Mouse (Mus musculus) gastrocnemius, postnatal 14 days (tissue): ENCODE data around the gene Pou2f3. TPM values are rescaled to one million over a fixed set of nuclear protein-coding genes. Genes with fewer than 3 reads are reported as not detected.

ENCODE experiments used
- DNase-seq: peaks from one replicate; pipeline ENCODE4 v3.0.0; 2021; ENCODE audit warnings: mixed read lengths
- intact Hi-C: fragments of 180-260 bp; cut with DNase I; formaldehyde crosslinking; loops from one replicate; pipeline ENCODE4 v1.15.1; 2025; ENCODE audit warnings: low total_unique reads
- total RNA-seq, 2 experiments: library from RNA; stranded (reverse); gene quantifications; 2 replicates each; pipeline ENCODE4 v1.2.3; 2021

The Pou2f3 gene
- total RNA-seq, 2 experiments from 2014 or later: 0.11 TPM; not detected in 1

DNA sequence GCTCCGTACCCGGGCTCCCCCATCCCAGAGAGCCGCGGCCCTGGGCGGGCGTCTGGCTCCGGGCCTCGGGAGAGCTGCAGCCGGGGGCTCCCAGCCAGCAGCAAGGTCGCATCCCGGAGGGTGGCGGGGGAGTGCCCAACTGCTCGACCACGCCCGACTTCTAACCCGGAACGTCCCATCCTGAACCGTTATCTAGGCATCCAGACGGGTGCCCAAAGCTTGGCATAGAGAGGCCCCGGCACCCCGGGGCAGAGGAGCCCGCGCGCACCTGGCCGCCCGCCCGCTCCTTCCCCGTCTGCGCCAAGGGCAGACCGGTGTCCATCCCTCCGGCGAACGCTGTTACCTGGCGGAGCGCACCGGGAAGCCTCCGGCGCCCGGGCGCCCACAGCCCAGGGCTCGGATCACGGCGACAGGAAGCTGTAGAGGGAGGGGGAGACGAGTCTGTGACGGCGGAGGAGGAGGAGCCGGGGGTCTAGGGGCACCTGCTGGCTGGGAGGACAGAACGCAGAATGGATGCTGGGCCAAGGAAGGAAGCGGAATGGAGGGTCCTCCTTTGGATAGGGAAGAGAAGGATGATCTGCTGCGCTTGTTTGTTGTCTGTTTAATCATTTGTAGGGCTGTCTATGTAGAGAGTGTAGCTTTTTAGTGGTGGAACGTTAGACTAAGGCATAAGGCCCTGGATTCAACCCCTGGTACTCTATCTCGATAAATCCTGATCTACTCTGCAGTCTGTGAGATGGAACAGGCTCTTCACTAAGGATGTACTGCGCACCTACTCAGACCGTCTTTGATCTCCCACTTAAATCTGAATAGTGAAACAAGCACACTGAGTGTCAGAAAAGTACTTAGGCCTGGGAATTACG, 93.8 kb downstream of the Pou2f3 start, which contains the start of gene Tmem136:
Tmem136 (minus strand) TSS at position 437 of the 863 bp plus-strand sequence.
- intact Hi-C loops: no loop called here
- DNase-seq: peak; percentile 52

DNA sequence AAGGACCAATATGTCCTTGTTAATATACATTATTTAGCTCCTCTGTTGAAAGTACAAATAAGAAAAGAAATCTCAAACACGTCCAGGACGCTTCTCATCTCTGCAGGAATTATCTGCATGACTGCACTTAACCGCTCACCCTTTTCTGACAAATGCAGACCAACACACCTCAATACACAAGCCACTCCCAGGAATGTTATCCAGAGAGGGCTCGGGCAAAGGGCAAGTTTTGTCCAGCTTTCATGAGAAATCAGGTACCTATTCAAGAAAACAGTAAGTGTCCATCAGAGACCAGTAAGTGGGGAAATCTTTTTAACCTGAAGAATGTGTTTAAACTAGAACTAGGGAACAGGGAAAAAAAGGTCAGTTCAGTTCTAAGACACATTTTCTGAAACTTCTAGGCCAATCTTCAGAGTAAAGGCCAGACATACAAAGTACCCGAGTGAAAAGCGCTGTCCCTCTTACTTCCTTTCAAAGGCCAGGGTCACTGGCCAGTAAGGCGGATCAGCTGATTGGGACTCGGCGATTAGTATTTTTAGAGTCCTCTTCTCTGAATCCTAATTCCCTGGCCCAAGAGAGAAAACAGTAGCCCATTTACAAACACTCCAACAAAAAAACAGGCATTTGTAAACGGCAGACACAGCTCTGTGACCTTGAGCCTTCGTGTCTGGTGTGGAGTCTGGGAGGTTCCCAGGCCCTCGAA, 94.6 kb downstream of the Pou2f3 start:
- intact Hi-C loops: no loop called here
- DNase-seq: no peak

DNA sequence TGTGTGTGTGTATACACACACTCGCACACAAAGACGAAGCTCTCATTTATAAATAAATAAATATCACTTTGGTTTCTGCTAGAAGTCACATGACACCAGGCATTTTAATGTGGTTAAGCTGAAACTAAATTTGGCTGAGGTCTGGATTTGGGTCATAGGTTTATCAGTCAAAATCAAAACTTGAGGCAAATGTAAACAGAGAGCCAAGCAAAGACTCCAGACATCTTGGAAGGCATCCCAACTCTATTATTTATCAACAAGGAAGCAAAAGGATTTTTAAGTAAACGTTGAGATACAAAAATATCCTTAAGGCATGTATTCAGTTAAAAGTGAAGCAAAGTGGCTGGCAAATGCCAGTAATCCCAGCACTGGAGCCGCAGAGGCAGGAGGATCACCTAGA, 95.3 kb downstream of the Pou2f3 start:
- DNase-seq: no peak
- intact Hi-C loops: no loop called here

DNA sequence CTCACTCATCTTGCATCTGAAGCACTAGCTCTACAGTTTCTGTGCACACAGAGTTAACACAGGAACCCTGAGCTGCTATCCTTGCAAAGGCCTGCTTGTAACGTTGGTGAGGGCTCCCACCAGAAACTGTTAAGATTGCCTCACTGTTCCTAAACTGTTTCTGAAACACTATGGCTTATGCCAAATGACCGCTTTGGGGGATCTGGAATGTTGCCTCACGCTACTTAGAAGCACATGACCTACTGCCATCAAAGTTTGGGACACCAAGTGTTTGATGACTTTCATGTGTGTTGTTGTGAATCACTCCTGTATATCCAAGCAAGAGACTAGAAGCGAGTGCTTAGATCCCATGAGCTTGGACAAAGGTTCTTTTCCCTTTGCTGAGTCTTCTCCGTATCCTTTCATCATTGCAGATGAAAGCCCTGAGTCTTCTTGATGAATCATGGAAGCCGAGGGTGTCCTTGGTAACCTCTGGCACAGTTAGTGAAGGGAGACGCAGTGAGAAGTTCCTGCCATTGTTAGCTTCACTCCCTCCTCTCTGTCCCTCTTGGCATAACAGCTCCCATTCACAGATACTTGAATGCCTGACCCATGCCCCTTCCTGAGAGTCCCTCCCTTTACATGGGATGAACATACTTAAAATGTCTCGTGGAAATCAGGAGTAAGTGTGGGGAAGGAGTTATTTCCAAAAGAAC, 99.7 kb downstream of the Pou2f3 start:
- intact Hi-C loops: no loop called here
- DNase-seq: no peak

DNA sequence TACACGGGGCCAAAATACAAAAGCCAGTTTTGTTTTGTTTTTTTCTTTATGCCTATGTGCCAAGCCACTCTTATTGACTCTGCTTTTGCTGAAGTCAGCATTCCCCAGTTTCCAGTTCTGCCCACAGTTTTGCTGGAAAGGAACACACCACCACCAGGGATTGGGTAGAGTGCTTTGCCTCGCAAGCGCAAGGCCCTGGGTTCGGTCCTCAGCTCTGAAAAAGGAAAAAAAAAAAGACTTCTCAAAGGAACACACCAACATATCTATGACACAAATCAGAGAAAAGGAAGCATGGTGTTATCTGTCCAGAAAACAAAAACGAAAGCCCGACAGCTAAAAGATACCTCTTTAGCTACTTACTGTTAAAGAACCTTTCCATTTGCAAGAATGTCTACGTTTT, 101.0 kb downstream of the Pou2f3 start:
- intact Hi-C loops: loop anchor here (5.0 kb wide), 1 partner anchor 112 kb away; no protein-coding TSS in a partner anchor
- DNase-seq: no peak

DNA sequence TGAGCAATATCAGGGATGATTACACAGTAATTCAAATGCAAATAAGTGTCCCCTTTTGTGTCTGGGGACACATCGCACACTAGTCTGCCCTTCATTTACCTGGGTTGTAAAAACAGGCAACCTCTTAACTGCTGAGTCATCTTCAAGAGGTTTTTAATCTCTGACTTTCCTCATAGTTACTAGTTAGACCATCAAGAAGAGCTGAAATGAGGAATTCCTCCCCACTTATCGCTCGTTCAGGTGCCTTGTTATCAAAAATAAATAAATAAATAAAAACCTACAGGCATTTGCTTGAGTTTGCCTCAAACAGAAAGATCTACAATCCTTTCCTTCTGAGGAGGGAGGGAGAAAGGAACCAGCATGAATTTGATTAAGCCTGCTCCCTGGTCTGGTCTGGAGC, 101.4 kb downstream of the Pou2f3 start:
- intact Hi-C loops: loop anchor here (5.0 kb wide), 1 partner anchor 111 kb away; no protein-coding TSS in a partner anchor
- no peak for DNase-seq

DNA sequence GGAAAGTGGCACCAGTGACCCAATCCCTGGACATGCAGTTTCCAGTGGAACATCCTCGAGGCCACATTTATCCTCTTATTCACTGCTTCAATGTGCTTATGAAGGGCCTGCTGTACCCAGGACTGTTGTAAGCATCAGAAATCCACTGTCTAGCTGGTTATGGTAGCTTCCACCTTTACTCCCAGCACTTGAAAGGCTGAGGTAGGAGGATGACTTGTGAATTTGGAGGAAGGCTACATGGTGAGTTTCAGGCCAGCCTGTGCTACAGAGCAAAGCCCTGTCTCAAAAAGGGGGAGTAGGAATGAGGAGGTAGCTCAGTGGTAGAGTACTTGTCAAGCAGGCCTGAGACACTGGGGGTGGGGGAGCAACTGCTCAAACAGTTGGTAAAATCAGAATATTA, 102.1 kb downstream of the Pou2f3 start:
- DNase-seq: no peak
- intact Hi-C loops: loop anchor here (5.0 kb wide), 1 partner anchor 111 kb away; no protein-coding TSS in a partner anchor

DNA sequence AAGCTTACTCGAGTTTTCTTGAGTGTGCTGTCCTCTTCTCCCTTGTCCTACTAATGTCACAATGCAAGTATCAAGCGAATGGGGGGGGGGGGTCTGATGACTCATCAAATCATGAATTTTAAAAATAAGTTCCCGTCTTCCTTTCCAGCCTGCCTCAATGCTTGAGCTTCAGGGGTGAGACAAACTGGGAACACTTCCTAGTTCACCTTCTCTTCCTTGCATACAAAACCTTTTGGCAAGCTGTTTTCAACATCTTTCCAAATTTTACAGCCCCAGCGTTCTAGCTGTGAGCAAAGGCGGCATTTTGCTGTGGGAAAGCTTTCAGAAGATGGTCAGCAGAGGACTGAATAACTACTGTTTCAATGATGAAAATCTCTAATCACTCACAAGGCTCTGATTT, 102.6 kb downstream of the Pou2f3 start:
- DNase-seq: no peak
- intact Hi-C loops: loop anchor here (5.0 kb wide), 1 partner anchor 110 kb away; no protein-coding TSS in a partner anchor

DNA sequence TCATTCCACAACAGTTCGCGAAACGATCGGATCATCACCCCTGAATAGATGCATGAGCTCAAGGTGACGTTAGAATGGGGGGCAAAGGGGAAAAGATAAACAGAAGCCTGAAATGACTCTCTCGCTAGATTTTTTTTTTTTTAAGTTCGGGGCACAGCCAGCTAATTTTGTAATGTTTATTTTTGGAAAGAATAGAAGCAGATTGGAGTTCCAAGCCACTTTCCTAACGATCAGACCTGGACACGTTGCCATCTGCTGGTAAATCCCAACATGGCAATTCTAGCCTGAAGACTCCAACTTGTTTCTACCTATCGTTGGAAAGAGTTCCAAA, 103.0 kb downstream of the Pou2f3 start, which contains the start of gene Arhgef12:
Arhgef12 (minus strand) TSS at position 53 of the 331 bp plus-strand sequence.
- intact Hi-C loops: loop anchor here (5.0 kb wide), 1 partner anchor 110 kb away; no protein-coding TSS in a partner anchor
- peak; percentile 39 for DNase-seq

DNA sequence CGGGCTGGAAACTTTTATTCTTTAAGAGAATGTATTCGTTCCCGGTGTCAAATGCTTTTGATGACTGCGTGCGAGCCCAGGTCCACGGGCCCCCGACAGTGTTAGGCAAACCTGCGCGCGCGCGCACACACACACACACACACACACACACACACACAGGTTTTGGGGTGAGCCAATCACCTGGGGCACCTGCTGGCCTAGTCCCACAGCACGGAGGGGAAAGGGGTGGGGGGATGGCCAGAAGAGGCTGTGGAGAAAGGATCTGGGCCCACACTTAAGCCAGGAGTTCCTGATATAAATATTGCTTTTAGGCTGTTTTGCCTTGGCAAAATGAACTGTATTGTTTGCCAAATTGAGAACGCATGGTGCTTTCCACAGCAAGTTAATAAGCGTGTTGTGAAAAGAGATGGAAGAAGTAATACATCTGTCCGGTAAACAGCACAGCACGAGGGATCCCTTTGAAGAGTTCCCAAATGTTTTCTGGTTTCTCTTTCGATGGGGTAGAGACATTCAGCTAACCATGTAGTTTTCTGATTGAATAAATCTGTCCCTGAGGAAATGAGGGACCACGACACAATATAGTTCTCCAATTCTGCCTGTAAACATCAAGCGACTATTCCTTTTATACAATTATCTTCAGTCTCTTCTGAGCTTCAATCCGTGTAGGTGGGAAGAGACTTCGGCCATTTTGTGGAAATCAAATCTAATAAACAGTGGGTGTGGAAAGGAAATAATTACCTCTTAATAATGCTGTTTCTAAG, 103.6 kb downstream of the Pou2f3 start:
- peak; percentile 36 for DNase-seq
- intact Hi-C loops: loop anchor here (5.0 kb wide), 1 partner anchor 109 kb away; no protein-coding TSS in a partner anchor

DNA sequence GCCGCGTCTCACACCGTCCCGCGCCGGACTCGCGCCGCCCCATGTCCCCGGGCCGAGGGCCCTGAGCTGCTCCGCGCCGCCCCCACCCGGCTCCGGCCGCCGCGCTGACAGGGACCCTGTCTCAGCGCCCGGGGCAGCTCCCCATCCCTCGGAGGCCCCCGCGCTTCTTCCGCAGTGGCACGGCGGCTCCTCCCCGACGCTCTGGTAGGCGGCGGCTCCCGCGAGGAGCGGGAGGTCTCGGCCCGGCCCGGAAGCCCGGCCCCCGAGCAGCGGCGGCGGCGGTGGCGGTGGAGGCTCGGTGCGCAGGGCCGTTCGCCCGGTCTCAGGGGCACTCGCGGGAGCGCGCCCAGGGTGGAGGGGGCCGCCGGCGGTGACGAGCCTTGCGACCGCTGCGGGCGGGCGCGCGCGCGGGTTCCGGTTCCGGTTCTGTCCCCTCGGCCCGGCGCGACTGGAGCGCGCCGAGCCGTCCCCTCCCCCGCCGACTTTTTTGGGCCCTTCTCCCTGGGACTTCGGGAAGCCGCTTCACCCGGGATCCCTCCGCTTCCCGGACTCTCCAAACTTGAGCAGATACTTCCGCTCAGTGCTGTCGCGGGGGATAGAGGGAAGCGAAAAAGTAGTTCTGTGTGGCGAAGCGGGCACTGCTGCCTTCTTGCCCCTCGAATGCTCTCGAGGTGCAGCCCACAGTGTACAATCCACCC, 104.4 kb downstream of the Pou2f3 start:
- intact Hi-C loops: loop anchor here (5.0 kb wide), 1 partner anchor 109 kb away; no protein-coding TSS in a partner anchor

DNA sequence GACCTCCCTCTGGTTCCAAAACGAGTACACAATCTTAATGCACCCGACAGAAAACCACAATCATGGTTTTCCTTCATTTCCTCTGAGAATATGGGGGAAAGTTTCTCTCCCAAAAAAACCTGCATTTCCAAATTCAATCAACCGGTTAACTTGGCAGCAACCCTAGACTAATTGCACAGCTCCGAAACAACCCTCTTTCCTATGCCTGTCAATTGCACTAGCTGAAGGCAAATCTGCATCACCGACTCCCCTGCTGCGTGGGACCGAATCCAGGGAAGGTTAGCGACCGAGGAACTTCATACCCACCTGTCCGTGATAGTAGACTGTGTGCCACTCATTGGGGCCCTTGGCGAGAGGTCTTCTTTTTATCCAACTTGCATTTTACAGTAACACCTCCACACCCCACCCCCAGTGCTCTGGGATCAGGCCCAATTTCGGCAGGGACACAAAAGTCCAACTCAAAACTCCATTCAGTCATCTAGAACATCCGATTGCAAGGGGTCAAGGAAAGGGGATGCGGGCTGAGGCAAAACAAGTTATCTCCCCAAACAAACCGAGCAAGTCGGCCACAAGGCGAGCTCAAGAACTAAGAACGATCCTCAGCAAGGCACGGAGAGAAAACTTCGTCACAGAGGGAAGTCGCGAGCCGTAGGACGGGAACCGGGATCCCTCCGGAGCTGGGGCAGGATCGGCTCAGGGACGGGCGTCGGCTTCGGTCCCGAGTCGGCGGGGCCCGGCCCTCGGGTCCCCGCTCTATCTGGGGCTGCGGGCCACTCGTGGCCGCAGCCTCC, 105.1 kb downstream of the Pou2f3 start:
- DNase-seq: peak; percentile 24
- intact Hi-C loops: loop anchor here (5.0 kb wide), 1 partner anchor 108 kb away; no protein-coding TSS in a partner anchor

More for the DNA sequence above, 104.4 kb downstream of the Pou2f3 start:
- DNase-seq: peak; percentile 96

DNA sequence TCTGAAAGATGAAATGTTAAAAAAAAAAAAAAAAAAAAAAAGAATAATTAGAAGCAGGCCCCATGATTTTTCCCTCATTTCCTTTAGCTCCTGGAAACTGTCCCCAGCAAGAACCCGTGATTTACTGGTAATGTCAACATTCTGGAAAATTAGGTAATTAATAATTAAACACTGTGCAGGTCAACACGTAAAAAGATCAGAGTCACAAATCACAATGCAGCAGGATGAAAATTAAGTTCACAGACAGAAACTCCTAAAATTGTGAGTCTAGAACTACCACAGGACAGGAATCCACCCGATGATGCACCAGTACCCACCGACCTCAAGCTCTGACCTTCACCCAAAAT, 105.7 kb downstream of the Pou2f3 start:
- intact Hi-C loops: no loop called here
- DNase-seq: no peak

DNA sequence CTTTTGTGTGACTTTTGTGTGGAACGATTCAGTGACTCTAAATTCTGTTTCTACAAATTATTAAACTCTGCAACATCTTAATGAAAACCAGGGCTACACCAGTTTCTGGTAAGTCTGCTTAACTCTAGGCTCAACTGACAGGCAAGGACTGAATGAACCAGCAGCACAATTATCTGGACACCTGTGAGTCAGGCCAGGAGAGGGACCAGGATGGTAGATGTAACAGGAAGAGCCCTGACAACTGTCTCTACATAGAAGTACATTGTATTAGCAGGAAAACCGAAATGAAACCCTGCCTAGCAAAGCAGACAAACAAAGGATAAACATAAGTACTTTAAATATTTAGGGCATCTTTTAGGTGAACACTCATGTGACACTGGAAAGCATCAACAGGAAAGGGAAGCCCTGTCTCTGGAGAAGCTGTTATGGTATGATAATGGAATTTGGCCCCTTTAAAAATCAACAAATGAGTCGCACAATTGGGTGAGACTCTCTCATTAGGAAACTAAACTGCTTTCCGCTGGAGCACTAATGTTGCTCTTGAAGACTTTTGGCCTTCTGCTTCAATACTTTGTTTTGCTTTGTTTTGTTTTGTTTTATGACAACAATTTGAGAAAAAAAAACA, 106.4 kb downstream of the Pou2f3 start:
- intact Hi-C loops: no loop called here
- DNase-seq: no peak

DNA sequence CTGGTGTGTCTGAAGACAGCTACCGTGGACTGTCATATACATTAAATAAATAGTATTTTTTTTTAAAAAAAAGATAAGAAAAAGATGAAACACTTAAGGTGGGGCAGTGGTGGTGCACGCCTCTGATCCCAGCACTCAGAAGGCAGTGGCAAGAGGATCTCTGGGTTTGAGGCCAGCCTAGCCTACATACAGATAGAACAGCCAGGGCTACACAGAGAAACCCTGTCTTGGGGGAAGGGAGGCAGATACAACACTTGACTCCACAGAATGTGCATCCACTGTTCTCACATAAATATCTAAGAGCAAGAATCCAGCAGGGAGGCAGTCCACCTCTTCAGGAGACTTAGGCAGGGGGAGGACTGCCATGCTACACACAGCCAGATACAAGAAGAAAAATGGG, 107.2 kb downstream of the Pou2f3 start:
- DNase-seq: no peak
- intact Hi-C loops: no loop called here

DNA sequence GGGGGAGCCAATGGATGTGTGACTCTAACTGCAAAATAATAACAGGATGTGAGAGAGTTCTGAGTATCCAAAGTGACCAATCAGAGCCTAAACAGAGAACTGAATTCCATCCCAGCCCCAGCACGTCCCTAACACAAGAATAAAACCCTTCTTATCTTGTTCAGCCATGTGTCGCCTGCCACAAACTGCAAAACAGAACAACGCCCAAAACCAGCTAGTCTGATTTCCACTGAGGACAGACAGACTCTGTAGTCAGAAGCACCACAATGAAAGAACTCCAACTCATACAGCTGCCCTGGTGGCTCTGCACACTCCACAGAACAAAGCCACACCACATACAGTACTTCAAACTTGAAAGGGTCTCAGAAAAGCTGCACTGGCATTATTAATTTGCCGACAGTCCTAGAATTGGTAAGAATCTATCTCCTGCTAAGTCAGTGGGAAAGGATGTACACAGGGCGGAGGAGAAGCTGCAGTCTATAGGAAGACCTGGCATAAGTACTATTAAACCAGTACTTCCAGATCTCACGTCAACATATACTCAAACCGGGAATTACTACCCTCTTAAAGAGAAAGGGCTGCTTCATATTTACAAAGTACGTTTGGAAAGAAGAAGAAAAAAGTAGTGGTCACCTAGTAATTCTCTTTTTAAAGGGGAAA, 108.1 kb downstream of the Pou2f3 start:
- intact Hi-C loops: no loop called here
- DNase-seq: no peak

DNA sequence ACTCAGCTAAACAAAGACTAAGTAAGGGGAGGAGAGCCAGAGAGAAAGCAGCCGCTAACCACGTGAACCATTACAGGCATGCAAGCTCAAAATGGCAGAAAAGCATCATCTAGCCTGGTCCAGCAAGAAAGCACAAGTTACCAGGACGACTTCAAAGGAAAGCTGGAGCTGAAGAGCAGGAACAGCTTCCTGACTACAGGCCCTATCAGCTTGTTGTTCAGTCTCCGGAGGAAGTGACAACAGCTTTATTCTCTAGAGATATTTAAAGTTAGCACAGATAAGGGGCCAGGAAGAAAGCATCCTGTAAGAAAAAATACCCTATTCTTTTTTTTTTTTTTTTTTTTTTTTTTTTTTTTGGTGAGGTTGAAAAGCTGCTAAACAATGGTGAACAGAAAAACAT, 111.2 kb downstream of the Pou2f3 start:
- no peak for DNase-seq
- intact Hi-C loops: no loop called here
